Comparison of ENCODE assay signal across 8 mouse cellular contexts in genomic region chr2:166712310-166712709, GRCm38 (mm10). TPM values are rescaled to one million over a fixed set of nuclear protein-coding genes. Genes with fewer than 3 reads are reported as not detected.
DNase-seq lines count a peak whose midpoint lies in the region; ATAC-seq and TF ChIP-seq lines count a peak whose summit lies in the region.

No protein-coding gene starts in this region.

- no peak for DNase-seq in heart, postnatal 25 days (ENCODE audit: low spot score)
- peak; percentile 64 for DNase-seq in forebrain, postnatal 0 days
- DNase-seq in lung, postnatal 36 days = peak; percentile 42
- DNase-seq in testis, postnatal 14 days (ENCODE audit: low spot score) = no peak
- no peak for DNase-seq in cerebellum, adult 11-12 months
- DNase-seq in layer of hippocampus, adult 8-10 months (ENCODE audit: low spot score in 2 of 2) = no peak

- H3K4me2 ChIP-seq in heart, embryonic 14.5 days (ENCODE audit: low read length) = peak overlapping the region; percentile 95
- peak overlapping the region; percentile 86 for H3K4me2 ChIP-seq in forebrain, postnatal 0 days (ENCODE audit: low read depth)

- no peak for TF ChIP-seq CTCF in ES-Bruce4 (IDR thresholded peaks at IDR 0.05; ENCODE audit: low read depth, low read length)
- TF ChIP-seq CTCF in forebrain, postnatal 0 days (IDR thresholded peaks at IDR 0.05; ENCODE audit: low read depth) = no peak

- peaks cover 9 to 22% of the 10 kb centered on the region in 2 experiments for H3K4me1 ChIP-seq in heart, embryonic 14.5 days (ENCODE audit: control insufficient read depth in 2 of 2, insufficient read depth in 2 of 2, low read length in 2 of 2)
- H3K4me1 ChIP-seq in ES-Bruce4 (ENCODE audit: control insufficient read depth, insufficient read depth, low read length) = no peaks in the 10 kb centered on the region
- H3K4me1 ChIP-seq in forebrain, postnatal 0 days (ENCODE audit: insufficient read depth) = peaks cover 11% of the 10 kb centered on the region

- peak overlapping the region; percentile 70 to 83; a peak in 3 of 4 replicates for H3K4me3 ChIP-seq in heart, embryonic 14.5 days (ENCODE audit: control insufficient read depth in 1 of 2, insufficient read depth in 1 of 2, low read depth in 1 of 2, low read length in 2 of 2)
- peak overlapping the region; percentile 88 for H3K4me3 ChIP-seq in ES-Bruce4 (ENCODE audit: low read depth, low read length)
- peak overlapping the region; percentile 71 for H3K4me3 ChIP-seq in forebrain, postnatal 0 days (ENCODE audit: low read depth, low read length)

- TF ChIP-seq POLR2A in ES-Bruce4 (IDR thresholded peaks at IDR 0.05; ENCODE audit: insufficient read depth, low read length) = no peak

- WGBS in heart, embryonic 14.5 days = 3% methylated on average over 4 of the region's 4 CpGs
- WGBS in forebrain, postnatal 0 days = 3% methylated on average over 4 of the region's 4 CpGs

- ATAC-seq in heart, embryonic 14.5 days (ENCODE audit: insufficient number of reproducible peaks, insufficient read depth, low FRiP score, low read depth) = no peak
- ATAC-seq in forebrain, postnatal 0 days = peak; percentile 4; the same call in 1 of the 2 replicates

- H3K9me3 ChIP-seq in heart, embryonic 14.5 days (ENCODE audit: control insufficient read depth, low read length) = no peaks in the 10 kb centered on the region
- no peaks in the 10 kb centered on the region for H3K9me3 ChIP-seq in ES-Bruce4 (replicated peaks; ENCODE audit: control insufficient read depth, insufficient read depth, low read length, poor library complexity, severe bottlenecking)
- H3K9me3 ChIP-seq in forebrain, postnatal 0 days (ENCODE audit: low read length) = no peaks in the 10 kb centered on the region

- TF ChIP-seq EP300 in ES-Bruce4 (IDR thresholded peaks at IDR 0.05; ENCODE audit: insufficient read depth, low read depth, low read length) = no peak

- H3K27me3 ChIP-seq in heart, embryonic 14.5 days (ENCODE audit: control insufficient read depth, insufficient read depth, low read length) = no peaks in the 10 kb centered on the region
- H3K27me3 ChIP-seq in ES-Bruce4 (ENCODE audit: control insufficient read depth, insufficient read depth, low read length, poor library complexity, severe bottlenecking) = no peaks in the 10 kb centered on the region
- H3K27me3 ChIP-seq in forebrain, postnatal 0 days (ENCODE audit: insufficient read depth, low read length) = no peaks in the 10 kb centered on the region

- H3K27ac ChIP-seq in heart, embryonic 14.5 days (replicated peaks in 1 of 2; ENCODE audit: control insufficient read depth in 1 of 2, insufficient read depth in 1 of 2, low read depth in 2 of 2, low read length in 2 of 2) = no peak overlapping the region
- no peak overlapping the region for H3K27ac ChIP-seq in ES-Bruce4 (ENCODE audit: insufficient read depth, low read length)
- no peak overlapping the region; the same call in 1 of the 2 replicates for H3K27ac ChIP-seq in forebrain, postnatal 0 days (ENCODE audit: low read depth, low read length)

- intact Hi-C loops in heart, postnatal 25 days (cut with DNase I) = loop anchor here (5.0 kb wide), 2 partner anchors 65 to 105 kb away; no protein-coding TSS in a partner anchor

- H3K36me3 ChIP-seq in heart, embryonic 14.5 days (ENCODE audit: control insufficient read depth, insufficient read depth, low read length) = no peaks in the 10 kb centered on the region
- H3K36me3 ChIP-seq in ES-Bruce4 (ENCODE audit: control insufficient read depth, insufficient read depth, low read length, poor library complexity, severe bottlenecking) = no peaks in the 10 kb centered on the region
- H3K36me3 ChIP-seq in forebrain, postnatal 0 days (ENCODE audit: insufficient read depth) = no peaks in the 10 kb centered on the region

- H3K9ac ChIP-seq in heart, embryonic 14.5 days (ENCODE audit: low read length) = peak overlapping the region; percentile 80
- 0 out of 2 replicates have a peak overlapping the region, but pooled peaks have one; percentile 81 for H3K9ac ChIP-seq in ES-Bruce4 (ENCODE audit: low read depth, poor library complexity, severe bottlenecking)
- H3K9ac ChIP-seq in forebrain, postnatal 0 days = peak overlapping the region; percentile 68; the same call in 1 of the 2 replicates

RNA-seq across cellular contexts. Expression of gene Prex1, which starts 1.3 kb away (rescaled TPM):
- 8.6 and 9.5 TPM in 2 replicates for polyA plus RNA-seq in heart, embryonic 14.5 days (2014; fragmentation: Nextera tagmentation; extraction: Ambion mirVana)
- total RNA-seq in heart, postnatal 25 days (2021) = 1 to 10 TPM; 5.9 to 6.6 TPM
- polyA plus RNA-seq in ES-Bruce4 (2011; ENCODE audit: insufficient read depth, insufficient read length, low read depth, missing spikeins) = 10.0 and 10.2 TPM in 2 replicates
- total RNA-seq in forebrain, postnatal 0 days (2014; rRNA removed) = 30.6 and 31.3 TPM in 2 replicates
- polyA plus RNA-seq in forebrain, postnatal 0 days (2015; fragmentation: Nextera tagmentation; extraction: Ambion mirVana) = 14.5 and 17.5 TPM in 2 replicates
- 10 to 100 TPM; 67.2 to 81.3 (median 74.2) TPM for total RNA-seq in layer of hippocampus, adult 8-10 months (2022)

Comparison
In these comparisons a context has a peak if more than half of its experiments do, and no peak if none do; other contexts are left out.
1. DNase-seq: peak in forebrain, postnatal 0 days (single experiment) and lung, postnatal 36 days (single experiment); none in heart, postnatal 25 days (single experiment), testis, postnatal 14 days (single experiment), cerebellum, adult 11-12 months (single experiment) and layer of hippocampus, adult 8-10 months (0 of 2).
2. Peak in every context shown above with its lines, with median percentiles within 50 percentile points of each other: H3K4me3 ChIP-seq and H3K9ac ChIP-seq.